Mouse (Mus musculus) layer of hippocampus, postnatal 10 days (tissue): ENCODE results near the gene Ankrd44. TPM values are rescaled to one million over a fixed set of nuclear protein-coding genes. Genes with fewer than 3 reads are reported as not detected.
A peak's percentile ranks its signal among the peaks of the same experiment; 100 is the strongest.
"Not testable (repeated sequence)": the region's sequence is repeated elsewhere in the genome, so short reads cannot be mapped to it uniquely, and the experiment has no call there.

Experiments
- DNase-seq, 2 experiments: peaks; one replicate each; pipeline ENCODE4 v3.0.0; 2021; ENCODE audit warnings: low spot score in 2 of 2
- long read RNA-seq: library from polyadenylated mRNA; stranded (forward); transcript quantifications from one replicate; pipeline ENCODE4 v2.0.0, GENCODE M21; 2023
- total RNA-seq, 2 experiments: library from RNA; stranded (reverse); gene quantifications; 2 replicates each; pipeline ENCODE4 v1.2.3; 2021

The Ankrd44 gene
- total RNA-seq: 10 to 100 TPM; 37.8 to 38.1 TPM
- long read RNA-seq, partial matches to known transcripts: 0 of 9 reads
- long read RNA-seq, other reads (novel, unspliced or antisense): 9 of 9 reads

GRCm38 (mm10) chr1:54925971-54926771 lies at the start of gene Ankrd44:
TSS of gene Ankrd44 (minus strand) at chr1:54926387.
- peak; percentile 77 to 83 for DNase-seq

- DNase-seq: no peak
Observed at GRCm38 (mm10) chr1:54971687-54972404, 45.7 kb upstream of the Ankrd44 start.

GRCm38 (mm10) chr1:54966858-54967257 lies 40.7 kb upstream of the Ankrd44 start:
- no peak for DNase-seq

GRCm38 (mm10) chr1:54965159-54965995 lies 39.2 kb upstream of the Ankrd44 start:
- DNase-seq: no peak

- DNase-seq: no peak
Observed at GRCm38 (mm10) chr1:54961724-54962123, 35.5 kb upstream of the Ankrd44 start.

- DNase-seq: no peak
Observed at GRCm38 (mm10) chr1:54960613-54961165, 34.5 kb upstream of the Ankrd44 start.

GRCm38 (mm10) chr1:54958525-54958924 lies 32.3 kb upstream of the Ankrd44 start:
- no peak for DNase-seq

GRCm38 (mm10) chr1:54956995-54957394 lies 30.8 kb upstream of the Ankrd44 start:
- DNase-seq: not testable (repeated sequence)

- DNase-seq: no peak
Observed at GRCm38 (mm10) chr1:54954856-54955255, 28.7 kb upstream of the Ankrd44 start.

GRCm38 (mm10) chr1:54944648-54945047 lies 18.5 kb upstream of the Ankrd44 start:
- DNase-seq: no peak

- no peak for DNase-seq
Observed at GRCm38 (mm10) chr1:54935466-54935865, 9.3 kb upstream of the Ankrd44 start.

GRCm38 (mm10) chr1:54934911-54935310 lies 8.7 kb upstream of the Ankrd44 start:
- DNase-seq: no peak

GRCm38 (mm10) chr1:54933646-54934045 lies 7.5 kb upstream of the Ankrd44 start:
- DNase-seq: no peak

- DNase-seq: no peak
Observed at GRCm38 (mm10) chr1:54932456-54933115, 6.4 kb upstream of the Ankrd44 start.

GRCm38 (mm10) chr1:54931231-54931630 lies 5.0 kb upstream of the Ankrd44 start:
- no peak for DNase-seq

GRCm38 (mm10) chr1:54930670-54931200 lies 4.5 kb upstream of the Ankrd44 start:
- DNase-seq: no peak

- DNase-seq: peak; percentile 38 to 54
Observed at GRCm38 (mm10) chr1:54925451-54925934, 694 bp downstream of the Ankrd44 start.

- DNase-seq: no peak
Observed at GRCm38 (mm10) chr1:54924760-54925159, 1.4 kb downstream of the Ankrd44 start.

- no peak for DNase-seq
Observed at GRCm38 (mm10) chr1:54924309-54924685, 1.9 kb downstream of the Ankrd44 start.
